Mouse (Mus musculus) stomach, embryonic 15.5 days (tissue): ENCODE data around the gene Mfsd1. TPM values are rescaled to one million over a fixed set of nuclear protein-coding genes. Genes with fewer than 3 reads are reported as not detected.

ENCODE experiments used
- ATAC-seq: fragments of 200-750 bp; cut with Nextera tagmentation; 2 replicates; pipeline ENCODE4 v1.8.0; 2017; ENCODE audit warnings: low read depth, moderate number of reproducible peaks, moderate TSS enrichment; ENCODE audit not compliant: insufficient read depth, low FRiP score
- H3K27ac ChIP-seq: fragments of 300-500 bp; sonication (generic); 2 replicates; pipeline ENCODE4 v1.5.1; 2015; ENCODE audit warnings: mild to moderate bottlenecking, inconsistent platforms
- H3K27me3 ChIP-seq: fragments of 300-500 bp; sonication (generic); replicated peaks from 2 replicates; pipeline ENCODE4 v1.6.1; 2015; ENCODE audit warnings: inconsistent platforms
- H3K36me3 ChIP-seq: fragments of 300-500 bp; sonication (generic); 2 replicates; pipeline ENCODE4 v1.6.1; 2015; ENCODE audit warnings: inconsistent platforms
- H3K4me1 ChIP-seq: fragments of 300-500 bp; sonication (generic); 2 replicates; pipeline ENCODE4 v1.6.1; 2015; ENCODE audit warnings: inconsistent platforms
- H3K4me2 ChIP-seq: fragments of 300-500 bp; sonication (generic); 2 replicates; pipeline ENCODE4 v1.6.1; 2015; ENCODE audit warnings: mild to moderate bottlenecking, inconsistent platforms
- H3K4me3 ChIP-seq: fragments of 300-500 bp; sonication (generic); replicated peaks from 2 replicates; pipeline ENCODE4 v1.5.1; 2015; ENCODE audit warnings: inconsistent platforms
- H3K9ac ChIP-seq: fragments of 300-500 bp; sonication (generic); 2 replicates; pipeline ENCODE4 v1.6.1; 2015; ENCODE audit warnings: inconsistent platforms
- H3K9me3 ChIP-seq: fragments of 300-500 bp; sonication (generic); 2 replicates; pipeline ENCODE4 v1.6.1; 2016; ENCODE audit warnings: inconsistent platforms
- WGBS: fragments of 180-500 bp; shearing (Covaris S2); methylation state at CpG from one replicate; pipeline ENCODE4 v1.1.7; 2015; 5-methylcytosine and 5-hydroxymethylcytosine counted together
- polyA plus RNA-seq: library from polyadenylated mRNA; unstranded; fragments of >200 nt; fragmentation: Nextera tagmentation; extraction: Ambion mirVana; gene quantifications from 2 replicates; pipeline ENCODE4 v1.2.1, GENCODE M21; 2015

Mfsd1 gene
- polyA plus RNA-seq, 1 experiment from 2014 or later: 46.6 TPM

- Histone ChIP-seq H3K9ac (no peak overlapping the region), H3K9me3 (no peaks in the 10 kb centered on the region), H3K27ac (no peak overlapping the region), H3K36me3 (no peaks in the 10 kb centered on the region), H3K4me3 (no peak overlapping the region), H3K4me2 (no peak overlapping the region), H3K4me1 (no peaks in the 10 kb centered on the region), H3K27me3 (no peaks in the 10 kb centered on the region)
- ATAC-seq: no peak
- WGBS: 62% methylated on average over 4 of the region's 4 CpGs
Measured at GRCm38 (mm10) chr3:67572918-67573317, 9.6 kb upstream of the Mfsd1 start.

- no peaks in the 10 kb centered on the region for H3K36me3 ChIP-seq
- H3K9me3 ChIP-seq: no peaks in the 10 kb centered on the region
- ATAC-seq: no peak
- H3K27ac ChIP-seq: no peak overlapping the region
- no peaks in the 10 kb centered on the region for H3K4me1 ChIP-seq
- 0% methylated on average over 1 of the region's 1 CpGs for WGBS
- H3K9ac ChIP-seq: no peak overlapping the region
- H3K4me3 ChIP-seq: no peak overlapping the region
- no peaks in the 10 kb centered on the region for H3K27me3 ChIP-seq
- H3K4me2 ChIP-seq: no peak overlapping the region
Measured at GRCm38 (mm10) chr3:67573523-67573922, 9.0 kb upstream of the Mfsd1 start.

GRCm38 (mm10) chr3:67576248-67576647, 6.3 kb upstream of the Mfsd1 start:
- no peaks in the 10 kb centered on the region for H3K4me1 ChIP-seq
- H3K9me3 ChIP-seq: no peaks in the 10 kb centered on the region
- 85% methylated on average over 2 of the region's 2 CpGs for WGBS
- no peaks in the 10 kb centered on the region for H3K27me3 ChIP-seq
- H3K27ac ChIP-seq: no peak overlapping the region
- H3K4me3 ChIP-seq: no peak overlapping the region
- H3K36me3 ChIP-seq: no peaks in the 10 kb centered on the region
- H3K9ac ChIP-seq: no peak overlapping the region
- no peak overlapping the region for H3K4me2 ChIP-seq
- ATAC-seq: no peak

GRCm38 (mm10) chr3:67576724-67577123, 5.8 kb upstream of the Mfsd1 start:
- no peaks in the 10 kb centered on the region for H3K27me3 ChIP-seq
- H3K4me2 ChIP-seq: no peak overlapping the region
- H3K27ac ChIP-seq: no peak overlapping the region
- H3K4me3 ChIP-seq: no peak overlapping the region
- H3K4me1 ChIP-seq: no peaks in the 10 kb centered on the region
- WGBS: 85% methylated on average over 6 of the region's 6 CpGs
- ATAC-seq: no peak
- no peaks in the 10 kb centered on the region for H3K9me3 ChIP-seq
- H3K36me3 ChIP-seq: no peaks in the 10 kb centered on the region
- H3K9ac ChIP-seq: no peak overlapping the region

- peaks cover 2% of the 10 kb centered on the region; the same call in 1 of the 2 replicates for H3K4me1 ChIP-seq
- no peaks in the 10 kb centered on the region for H3K9me3 ChIP-seq
- WGBS: 13% methylated on average over 16 of the region's 16 CpGs
- peak overlapping the region; percentile 55; the same call in 1 of the 2 replicates for H3K9ac ChIP-seq
- ATAC-seq: no peak
- H3K27ac ChIP-seq: peak overlapping the region; percentile 72; the same call in 1 of the 2 replicates
- no peaks in the 10 kb centered on the region for H3K27me3 ChIP-seq
- H3K4me2 ChIP-seq: peak overlapping the region; percentile 84
- no peaks in the 10 kb centered on the region for H3K36me3 ChIP-seq
- H3K4me3 ChIP-seq: peak overlapping the region; percentile 92
Measured at GRCm38 (mm10) chr3:67583125-67583845, 744 bp downstream of the Mfsd1 start.

GRCm38 (mm10) chr3:67583846-67584186, 1.3 kb downstream of the Mfsd1 start:
- Histone ChIP-seq H3K9ac (no peak overlapping the region), H3K36me3 (no peaks in the 10 kb centered on the region), H3K4me1 (peaks cover 2% of the 10 kb centered on the region; the same call in 1 of the 2 replicates), H3K4me2 (peak overlapping the region; percentile 84), H3K27me3 (no peaks in the 10 kb centered on the region), H3K4me3 (peak overlapping the region; percentile 92; the same call in 1 of the 2 replicates), H3K27ac (no peak overlapping the region), H3K9me3 (no peaks in the 10 kb centered on the region)
- WGBS: 71% methylated on average over 6 of the region's 6 CpGs
- no peak for ATAC-seq

GRCm38 (mm10) chr3:67586511-67586910, 4.0 kb downstream of the Mfsd1 start:
- H3K9ac ChIP-seq: no peak overlapping the region
- no peak overlapping the region for H3K4me3 ChIP-seq
- H3K27ac ChIP-seq: no peak overlapping the region
- H3K36me3 ChIP-seq: peaks cover 11% of the 10 kb centered on the region; the same call in 1 of the 2 replicates
- ATAC-seq: no peak
- H3K4me2 ChIP-seq: no peak overlapping the region
- H3K9me3 ChIP-seq: no peaks in the 10 kb centered on the region
- no peaks in the 10 kb centered on the region for H3K27me3 ChIP-seq
- 93% methylated on average over 2 of the region's 2 CpGs for WGBS
- peaks cover 2% of the 10 kb centered on the region; the same call in 1 of the 2 replicates for H3K4me1 ChIP-seq

- H3K36me3 ChIP-seq: peaks cover 11% of the 10 kb centered on the region; the same call in 1 of the 2 replicates
- WGBS: 77% methylated on average over 9 of the region's 9 CpGs
Measured at GRCm38 (mm10) chr3:67587430-67587829, 4.9 kb downstream of the Mfsd1 start.

GRCm38 (mm10) chr3:67601616-67602138, 19.1 kb downstream of the Mfsd1 start:
- no peaks in the 10 kb centered on the region for H3K27me3 ChIP-seq
- H3K4me2 ChIP-seq: no peak overlapping the region
- H3K9ac ChIP-seq: no peak overlapping the region
- ATAC-seq: no peak
- 47% methylated on average over 13 of the region's 13 CpGs for WGBS
- H3K4me3 ChIP-seq: no peak overlapping the region
- peaks cover 14% of the 10 kb centered on the region; the same call in 1 of the 2 replicates for H3K36me3 ChIP-seq
- H3K27ac ChIP-seq: no peak overlapping the region
- no peaks in the 10 kb centered on the region for H3K9me3 ChIP-seq
- no peaks in the 10 kb centered on the region for H3K4me1 ChIP-seq

More at GRCm38 (mm10) chr3:67587430-67587829, 4.9 kb downstream of the Mfsd1 start:
- H3K4me1 ChIP-seq: peaks cover 2% of the 10 kb centered on the region; the same call in 1 of the 2 replicates
- ATAC-seq: no peak
- no peak overlapping the region for H3K4me3 ChIP-seq
- H3K9ac ChIP-seq: no peak overlapping the region
- H3K27ac ChIP-seq: no peak overlapping the region
- H3K9me3 ChIP-seq: no peaks in the 10 kb centered on the region
- no peaks in the 10 kb centered on the region for H3K27me3 ChIP-seq
- H3K4me2 ChIP-seq: no peak overlapping the region

- H3K36me3 ChIP-seq: no peaks in the 10 kb centered on the region
- H3K4me3 ChIP-seq: no peak overlapping the region
- no peaks in the 10 kb centered on the region for H3K27me3 ChIP-seq
- no peak overlapping the region for H3K27ac ChIP-seq
- no peaks in the 10 kb centered on the region for H3K4me1 ChIP-seq
- no peak overlapping the region for H3K4me2 ChIP-seq
- no peak for ATAC-seq
- H3K9ac ChIP-seq: no peak overlapping the region
- H3K9me3 ChIP-seq: no peaks in the 10 kb centered on the region
Measured at GRCm38 (mm10) chr3:67618222-67618621, 35.7 kb downstream of the Mfsd1 start.

- 78% methylated on average over 1 of the region's 1 CpGs for WGBS
- no peak overlapping the region for H3K9ac ChIP-seq
- H3K4me2 ChIP-seq: no peak overlapping the region
- no peak for ATAC-seq
- H3K27ac ChIP-seq: no peak overlapping the region
- no peaks in the 10 kb centered on the region for H3K4me1 ChIP-seq
- no peaks in the 10 kb centered on the region for H3K36me3 ChIP-seq
- H3K4me3 ChIP-seq: no peak overlapping the region
- no peaks in the 10 kb centered on the region for H3K27me3 ChIP-seq
- no peaks in the 10 kb centered on the region for H3K9me3 ChIP-seq
Measured at GRCm38 (mm10) chr3:67624629-67625028, 42.1 kb downstream of the Mfsd1 start.

- WGBS: 85% methylated on average over 3 of the region's 3 CpGs
- Histone ChIP-seq H3K9ac (no peak overlapping the region), H3K4me3 (no peak overlapping the region), H3K27ac (no peak overlapping the region), H3K4me1 (no peaks in the 10 kb centered on the region), H3K4me2 (no peak overlapping the region), H3K36me3 (no peaks in the 10 kb centered on the region), H3K27me3 (no peaks in the 10 kb centered on the region), H3K9me3 (no peaks in the 10 kb centered on the region)
- ATAC-seq: no peak
Measured at GRCm38 (mm10) chr3:67643135-67643534, 60.6 kb downstream of the Mfsd1 start.
